20 mouse cellular contexts compared by ENCODE assay signal in the genomic region with DNA sequence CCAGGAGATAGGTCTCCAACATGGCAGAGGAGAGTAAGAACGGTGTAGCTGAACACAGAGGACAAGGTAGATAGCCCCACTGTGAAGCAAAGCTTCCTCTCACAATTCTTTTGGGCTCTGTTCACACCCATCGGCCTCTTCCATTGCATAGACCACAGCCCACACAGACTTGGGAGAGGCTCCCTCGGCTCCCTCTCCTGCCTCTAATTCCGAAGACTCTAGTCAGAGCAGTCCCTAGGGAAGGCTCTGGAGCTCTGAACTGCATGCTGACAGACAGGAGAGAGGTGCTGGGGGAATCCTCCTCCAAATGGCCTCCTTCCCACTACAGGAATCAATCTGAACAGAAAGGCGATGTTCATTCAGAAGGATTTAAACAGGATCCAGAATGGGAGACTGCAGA.
DNase-seq lines count a peak whose midpoint lies in the region; ATAC-seq lines count a peak whose summit lies in the region.
"Had no signal": no experiment of that assay in that cellular context is flagged by ENCODE, and none has a peak within 500 bp of the region (broad histone marks: within the 10 kb centered on the region; RNA-seq: fewer than 3 reads in every experiment).

No protein-coding gene starts in this region.

- peak; percentile 79 for ATAC-seq in frontal cortex, adult (ENCODE audit: low TSS enrichment)
- ATAC-seq: CD4-positive, CD25-positive, alpha-beta regulatory T cell, adult 4 months; forebrain, embryonic 13.5 days; forebrain, embryonic 16.5 days; hindbrain, embryonic 16.5 days; Patski had no signal

- no peak for DNase-seq in frontal cortex, postnatal 36 days (ENCODE audit: low spot score in 2 of 2)
- peak; percentile 10 for DNase-seq in 3134 (ENCODE audit: extremely low read depth, insufficient read length, low spot score)
- DNase-seq in NIH3T3 (ENCODE audit: low read depth) = peak; percentile 45
- no peak for DNase-seq in heart, adult 18-20 months
- no peak for DNase-seq in left cerebral cortex, adult 9 months (ENCODE audit: low spot score in 2 of 2)
- DNase-seq: adrenal gland, postnatal 14 days; cerebellum, adult 11-12 months; cerebellum, adult 8-10 months; cerebellum, postnatal 10 days; gastrocnemius, postnatal 10 days; heart, adult 11 months; heart, postnatal 10 days; heart, postnatal 36 days; kidney, adult 11 months had no signal

Comparison
In these comparisons a context has a peak if more than half of its experiments do, and no peak if none do; other contexts are left out.
1. DNase-seq: peak in 3134 (single experiment) and NIH3T3 (single experiment); none in frontal cortex, postnatal 36 days (0 of 2), heart, adult 18-20 months (0 of 2) and left cerebral cortex, adult 9 months (0 of 2).